Mouse (Mus musculus) lung, postnatal 0 days (tissue): Measurements from ENCODE around the gene Gm11011. TPM values are rescaled to one million over a fixed set of nuclear protein-coding genes. Genes with fewer than 3 reads are reported as not detected.

ENCODE experiments used
- ATAC-seq: fragments of 200-750 bp; cut with Nextera tagmentation; 2 replicates; pipeline ENCODE4 v1.8.0; 2017; ENCODE audit warnings: moderate library complexity
- DNase-seq: peaks from one replicate; pipeline ENCODE4 v3.0.0-alpha.2; 2016; ENCODE audit warnings: low spot score
- H3K27ac ChIP-seq: fragments of 300-500 bp; sonication (generic); 2 replicates; pipeline ENCODE4 v1.5.1; 2014; ENCODE audit warnings: antibody characterized with exemption, mild to moderate bottlenecking, low read length, mixed read lengths
- H3K27me3 ChIP-seq: fragments of 300-500 bp; sonication (generic); replicated peaks from 2 replicates; pipeline ENCODE4 v1.6.1; 2014; ENCODE audit warnings: low read length, mixed read lengths; ENCODE audit not compliant: insufficient read depth
- H3K36me3 ChIP-seq: fragments of 300-500 bp; sonication (generic); 2 replicates; pipeline ENCODE4 v1.6.1; 2014; ENCODE audit warnings: low read length, mixed read lengths; ENCODE audit not compliant: insufficient read depth
- H3K4me1 ChIP-seq: fragments of 300-500 bp; sonication (generic); 2 replicates; pipeline ENCODE4 v1.6.1; 2014; ENCODE audit warnings: antibody characterized with exemption, low read depth, low read length, mixed read lengths; ENCODE audit not compliant: insufficient read depth
- H3K4me2 ChIP-seq: fragments of 300-500 bp; sonication (generic); replicated peaks from 2 replicates; pipeline ENCODE4 v1.6.1; 2014; ENCODE audit warnings: low read depth, mild to moderate bottlenecking, low read length, moderate library complexity, mixed read lengths
- H3K4me3 ChIP-seq: fragments of 300-500 bp; sonication (generic); 2 replicates; pipeline ENCODE4 v1.5.1; 2014; ENCODE audit warnings: low read depth, low read length
- H3K9ac ChIP-seq: fragments of 300-500 bp; sonication (generic); replicated peaks from 2 replicates; pipeline ENCODE4 v1.6.1; 2014; ENCODE audit warnings: low read depth, mild to moderate bottlenecking
- H3K9me3 ChIP-seq: fragments of 300-500 bp; sonication (generic); 2 replicates; pipeline ENCODE4 v1.6.1; 2016; ENCODE audit warnings: low read length, mixed read lengths
- CTCF ChIP-seq: IDR thresholded peaks from 2 replicates; pipeline ENCODE4 v1.5.1; 2016; ENCODE audit warnings: antibody characterized with exemption, mild to moderate bottlenecking
- EP300 ChIP-seq: IDR thresholded peaks from 2 replicates; pipeline ENCODE4 v1.6.1; 2016; ENCODE audit warnings: antibody characterized with exemption, mild to moderate bottlenecking, control low read depth
- WGBS: fragments of 180-500 bp; shearing (Covaris S2); extraction: QIAGEN DNeasy Blood & Tissue Kit; methylation state at CpG from one replicate; pipeline ENCODE4 v1.1.7; 2014; 5-methylcytosine and 5-hydroxymethylcytosine counted together
- polyA plus RNA-seq: library from polyadenylated mRNA; unstranded; fragments of >200 nt; fragmentation: Nextera tagmentation; extraction: Ambion mirVana; gene quantifications from 2 replicates; pipeline ENCODE4 v1.2.1, GENCODE M21; 2015

Gene Gm11011
- polyA plus RNA-seq, 1 experiment from 2014 or later, result not detected

- H3K4me2 ChIP-seq, result no peak overlapping the region
- no peaks in the 10 kb centered on the region for H3K9me3 ChIP-seq
- 83% methylated on average over 3 of the region's 3 CpGs for WGBS
- ATAC-seq (no peak), DNase-seq (no peak)
- H3K36me3 ChIP-seq, result no peaks in the 10 kb centered on the region
- no peak overlapping the region for H3K9ac ChIP-seq
- H3K27me3 ChIP-seq, result no peaks in the 10 kb centered on the region
- H3K27ac ChIP-seq, result no peak overlapping the region
- TF ChIP-seq EP300 (no peak), CTCF (no peak)
- no peaks in the 10 kb centered on the region for H3K4me1 ChIP-seq
- H3K4me3 ChIP-seq, result no peak overlapping the region
These were observed 42.5 kb upstream of the Gm11011 start for GRCm38 (mm10) chr2:169630070-169630469.

- Histone ChIP-seq H3K36me3 (no peaks in the 10 kb centered on the region), H3K9me3 (no peaks in the 10 kb centered on the region), H3K9ac (no peak overlapping the region), H3K4me2 (peak overlapping the region; percentile 32), H3K4me3 (no peak overlapping the region), H3K4me1 (no peaks in the 10 kb centered on the region), H3K27me3 (no peaks in the 10 kb centered on the region), H3K27ac (no peak overlapping the region)
- 21% methylated on average over 15 of the region's 15 CpGs for WGBS
- peak; percentile 53 for ATAC-seq
- DNase-seq, result peak; percentile 54
- TF ChIP-seq CTCF (peak; percentile 49), EP300 (no peak)
These were observed 33.7 kb upstream of the Gm11011 start for GRCm38 (mm10) chr2:169621201-169621710.

- WGBS, result 81% methylated on average over 6 of the region's 6 CpGs
- no peaks in the 10 kb centered on the region for H3K27me3 ChIP-seq
- no peak overlapping the region for H3K4me3 ChIP-seq
- H3K9ac ChIP-seq, result no peak overlapping the region
- no peaks in the 10 kb centered on the region for H3K36me3 ChIP-seq
- no peak overlapping the region for H3K4me2 ChIP-seq
- H3K4me1 ChIP-seq, result no peaks in the 10 kb centered on the region
- H3K9me3 ChIP-seq, result no peaks in the 10 kb centered on the region
- DNase-seq (no peak), ATAC-seq (no peak)
- H3K27ac ChIP-seq, result no peak overlapping the region
- TF ChIP-seq CTCF (no peak), EP300 (no peak)
These were observed 28.5 kb upstream of the Gm11011 start for GRCm38 (mm10) chr2:169615998-169616397.

- TF ChIP-seq CTCF, result no peak
- no peak for TF ChIP-seq EP300
- Histone ChIP-seq H3K27me3 (no peaks in the 10 kb centered on the region), H3K36me3 (no peaks in the 10 kb centered on the region), H3K4me2 (no peak overlapping the region), H3K4me3 (no peak overlapping the region), H3K9me3 (no peaks in the 10 kb centered on the region), H3K4me1 (peaks cover 4% of the 10 kb centered on the region; the same call in 1 of the 2 replicates), H3K27ac (no peak overlapping the region), H3K9ac (no peak overlapping the region)
- ATAC-seq (peak; percentile 68), DNase-seq (peak; percentile 60)
- WGBS, result 37% methylated on average over 4 of the region's 4 CpGs
These were observed 27.1 kb upstream of the Gm11011 start for GRCm38 (mm10) chr2:169614683-169615082.

GRCm38 (mm10) chr2:169611557-169611956, 24.0 kb upstream of the Gm11011 start:
- 49% methylated on average over 7 of the region's 7 CpGs for WGBS
- no peak overlapping the region for H3K4me2 ChIP-seq
- H3K4me3 ChIP-seq, result no peak overlapping the region
- TF ChIP-seq EP300 (no peak), CTCF (no peak)
- no peak overlapping the region for H3K27ac ChIP-seq
- no peaks in the 10 kb centered on the region for H3K36me3 ChIP-seq
- ATAC-seq (no peak), DNase-seq (no peak)
- H3K27me3 ChIP-seq, result no peaks in the 10 kb centered on the region
- H3K9me3 ChIP-seq, result no peaks in the 10 kb centered on the region
- no peak overlapping the region for H3K9ac ChIP-seq
- H3K4me1 ChIP-seq, result peaks cover 8% of the 10 kb centered on the region; the same call in 1 of the 2 replicates

- Histone ChIP-seq H3K9ac (no peak overlapping the region), H3K9me3 (no peaks in the 10 kb centered on the region), H3K4me1 (peaks cover 8% of the 10 kb centered on the region; the same call in 1 of the 2 replicates), H3K4me2 (no peak overlapping the region), H3K36me3 (no peaks in the 10 kb centered on the region), H3K27me3 (no peaks in the 10 kb centered on the region), H3K27ac (no peak overlapping the region), H3K4me3 (no peak overlapping the region)
- 81% methylated on average over 8 of the region's 8 CpGs for WGBS
- DNase-seq, result no peak
- TF ChIP-seq CTCF, result no peak
- no peak for TF ChIP-seq EP300
- ATAC-seq, result no peak
These were observed 23.3 kb upstream of the Gm11011 start for GRCm38 (mm10) chr2:169610882-169611281.

- Histone ChIP-seq H3K9ac (no peak overlapping the region), H3K4me2 (0 out of 2 replicates have a peak overlapping the region, but pooled peaks have one; percentile 2), H3K4me1 (peaks cover 8% of the 10 kb centered on the region; the same call in 1 of the 2 replicates), H3K27me3 (no peaks in the 10 kb centered on the region), H3K4me3 (no peak overlapping the region), H3K27ac (no peak overlapping the region), H3K36me3 (no peaks in the 10 kb centered on the region), H3K9me3 (no peaks in the 10 kb centered on the region)
- 14% methylated on average over 13 of the region's 13 CpGs for WGBS
- TF ChIP-seq CTCF, result no peak
- ATAC-seq (no peak), DNase-seq (peak; percentile 55)
These were observed 22.4 kb upstream of the Gm11011 start for GRCm38 (mm10) chr2:169609956-169610355.
